Mouse (Mus musculus) midbrain, embryonic 12.5 days (tissue): ENCODE results near the gene Samd1. TPM values are rescaled to one million over a fixed set of nuclear protein-coding genes. Genes with fewer than 3 reads are reported as not detected.

Experiments used
- ATAC-seq: fragments of 200-750 bp; cut with Nextera tagmentation; 2 replicates; pipeline ENCODE4 v1.8.0; 2017; ENCODE audit warnings: low read depth, moderate TSS enrichment, moderate library complexity; ENCODE audit not compliant: low FRiP score
- H3K27ac ChIP-seq: fragments of 300-500 bp; sonication (generic); replicated peaks from 2 replicates; pipeline ENCODE4 v1.5.1; 2016; ENCODE audit warnings: mild to moderate bottlenecking
- H3K27me3 ChIP-seq: fragments of 300-500 bp; sonication (generic); 2 replicates; pipeline ENCODE4 v1.6.1; 2016; ENCODE audit warnings: mild to moderate bottlenecking
- H3K36me3 ChIP-seq: fragments of 300-500 bp; sonication (generic); 2 replicates; pipeline ENCODE4 v1.6.1; 2016
- H3K4me1 ChIP-seq: fragments of 300-500 bp; sonication (generic); 2 replicates; pipeline ENCODE4 v1.6.1; 2016
- H3K4me2 ChIP-seq: fragments of 300-500 bp; sonication (generic); replicated peaks from 2 replicates; pipeline ENCODE4 v1.6.1; 2016; ENCODE audit warnings: mild to moderate bottlenecking, moderate library complexity
- H3K4me3 ChIP-seq: fragments of 300-500 bp; sonication (generic); 2 replicates; pipeline ENCODE4 v1.5.1; 2016; ENCODE audit warnings: mild to moderate bottlenecking
- H3K9ac ChIP-seq: fragments of 300-500 bp; sonication (generic); replicated peaks from 2 replicates; pipeline ENCODE4 v1.6.1; 2016; ENCODE audit warnings: mild to moderate bottlenecking, moderate library complexity
- H3K9me3 ChIP-seq: fragments of 300-500 bp; sonication (generic); 2 replicates; pipeline ENCODE4 v1.6.1; 2016; ENCODE audit warnings: mild to moderate bottlenecking
- WGBS: fragments of 180-500 bp; shearing (Covaris S2); methylation state at CpG from one replicate; pipeline ENCODE4 v1.1.7; 2016; 5-methylcytosine and 5-hydroxymethylcytosine counted together
- polyA plus RNA-seq: library from polyadenylated mRNA; unstranded; fragments of >200 nt; fragmentation: Nextera tagmentation; extraction: Ambion mirVana; gene quantifications from 2 replicates; pipeline ENCODE4 v1.2.1, GENCODE M21; 2016

Gene Samd1
- polyA plus RNA-seq, 1 experiment from 2014 or later = 7.7 TPM

- no peak overlapping the region for H3K27ac ChIP-seq
- H3K4me2 ChIP-seq = no peak overlapping the region
- H3K9ac ChIP-seq = no peak overlapping the region
- H3K4me1 ChIP-seq = no peaks in the 10 kb centered on the region
- ATAC-seq = no peak
- H3K9me3 ChIP-seq = no peaks in the 10 kb centered on the region
- peaks cover 80% of the 10 kb centered on the region for H3K36me3 ChIP-seq
- H3K4me3 ChIP-seq = no peak overlapping the region
- H3K27me3 ChIP-seq = no peaks in the 10 kb centered on the region
- WGBS = 95% methylated on average over 14 of the region's 14 CpGs
Observed at GRCm38 (mm10) chr8:83990170-83990569, 7.3 kb upstream of the Samd1 start.

- Histone ChIP-seq H3K9me3 (no peaks in the 10 kb centered on the region), H3K9ac (no peak overlapping the region), H3K36me3 (peaks cover 60% of the 10 kb centered on the region), H3K27me3 (no peaks in the 10 kb centered on the region), H3K4me3 (no peak overlapping the region), H3K4me2 (no peak overlapping the region), H3K27ac (no peak overlapping the region), H3K4me1 (peaks cover 5% of the 10 kb centered on the region; the same call in 1 of the 2 replicates)
- ATAC-seq = no peak
- WGBS = 86% methylated on average over 2 of the region's 2 CpGs
Observed at GRCm38 (mm10) chr8:83992488-83992887, 5.0 kb upstream of the Samd1 start.

GRCm38 (mm10) chr8:83994030-83994429 is 3.4 kb upstream of the Samd1 start:
- no peak for ATAC-seq
- H3K9me3 ChIP-seq = no peaks in the 10 kb centered on the region
- no peak overlapping the region for H3K4me2 ChIP-seq
- peaks cover 45% of the 10 kb centered on the region for H3K36me3 ChIP-seq
- H3K9ac ChIP-seq = no peak overlapping the region
- H3K27ac ChIP-seq = no peak overlapping the region
- H3K27me3 ChIP-seq = peaks cover 1% of the 10 kb centered on the region; the same call in 1 of the 2 replicates
- H3K4me3 ChIP-seq = no peak overlapping the region
- WGBS = 97% methylated on average over 3 of the region's 3 CpGs
- peaks cover 13% of the 10 kb centered on the region for H3K4me1 ChIP-seq

GRCm38 (mm10) chr8:83995973-83996372 is 1.5 kb upstream of the Samd1 start:
- peak overlapping the region; percentile 86; the same call in 1 of the 2 replicates for H3K4me3 ChIP-seq
- peaks cover 21% of the 10 kb centered on the region for H3K27me3 ChIP-seq
- H3K27ac ChIP-seq = no peak overlapping the region
- WGBS = 12% methylated on average over 12 of the region's 12 CpGs
- H3K9me3 ChIP-seq = no peaks in the 10 kb centered on the region
- no peak for ATAC-seq
- peaks cover 23% of the 10 kb centered on the region for H3K4me1 ChIP-seq
- peak overlapping the region; percentile 65 for H3K4me2 ChIP-seq
- H3K9ac ChIP-seq = no peak overlapping the region
- peaks cover 37% of the 10 kb centered on the region for H3K36me3 ChIP-seq

GRCm38 (mm10) chr8:83996567-83997505 is 636 bp upstream of the Samd1 start:
- H3K9me3 ChIP-seq = no peaks in the 10 kb centered on the region
- peak overlapping the region; percentile 87 for H3K9ac ChIP-seq
- peak overlapping the region; percentile 97 for H3K27ac ChIP-seq
- under 1% methylated on average over 54 of the region's 103 CpGs for WGBS
- H3K4me3 ChIP-seq = peak overlapping the region; percentile 86
- H3K27me3 ChIP-seq = peaks cover 29% of the 10 kb centered on the region
- peaks cover 31% of the 10 kb centered on the region for H3K4me1 ChIP-seq
- H3K36me3 ChIP-seq = peaks cover 29% of the 10 kb centered on the region
- ATAC-seq = peak; percentile 78
- peak overlapping the region; percentile 65 for H3K4me2 ChIP-seq

GRCm38 (mm10) chr8:83998231-83999056 is 972 bp downstream of the Samd1 start:
- peak overlapping the region; percentile 86 for H3K4me3 ChIP-seq
- 1% methylated on average over 67 of the region's 92 CpGs for WGBS
- H3K36me3 ChIP-seq = peaks cover 21% of the 10 kb centered on the region

GRCm38 (mm10) chr8:83999057-83999705 is 1.7 kb downstream of the Samd1 start:
- no peaks in the 10 kb centered on the region for H3K9me3 ChIP-seq
- H3K4me1 ChIP-seq = peaks cover 45% of the 10 kb centered on the region
- peaks cover 46% of the 10 kb centered on the region for H3K27me3 ChIP-seq
- H3K27ac ChIP-seq = no peak overlapping the region
- H3K4me3 ChIP-seq = peak overlapping the region; percentile 86
- 73% methylated on average over 16 of the region's 16 CpGs for WGBS
- ATAC-seq = no peak
- peak overlapping the region; percentile 75 for H3K9ac ChIP-seq
- H3K36me3 ChIP-seq = peaks cover 20% of the 10 kb centered on the region
- peak overlapping the region; percentile 86 for H3K4me2 ChIP-seq

More at GRCm38 (mm10) chr8:83998231-83999056, 972 bp downstream of the Samd1 start:
- Histone ChIP-seq H3K9me3 (no peaks in the 10 kb centered on the region), H3K4me2 (peak overlapping the region; percentile 86), H3K9ac (peak overlapping the region; percentile 75), H3K27me3 (peaks cover 45% of the 10 kb centered on the region), H3K27ac (peak overlapping the region; percentile 87), H3K4me1 (peaks cover 39% of the 10 kb centered on the region)
- ATAC-seq = no peak

- WGBS = 94% methylated on average over 2 of the region's 2 CpGs
- Histone ChIP-seq H3K9me3 (no peaks in the 10 kb centered on the region), H3K4me2 (no peak overlapping the region), H3K27ac (no peak overlapping the region), H3K4me3 (no peak overlapping the region), H3K9ac (no peak overlapping the region), H3K36me3 (peaks cover 14% of the 10 kb centered on the region), H3K27me3 (peaks cover 46% of the 10 kb centered on the region), H3K4me1 (peaks cover 49% of the 10 kb centered on the region)
- ATAC-seq = no peak
Observed at GRCm38 (mm10) chr8:83999825-84000224, 2.4 kb downstream of the Samd1 start.

GRCm38 (mm10) chr8:84001281-84002000 is 4.0 kb downstream of the Samd1 start, which contains the start of gene 1700067K01Rik:
TSS of gene 1700067K01Rik (plus strand) at chr8:84001502.
- H3K27me3 ChIP-seq = peaks cover 46% of the 10 kb centered on the region
- H3K9ac ChIP-seq = 0 out of 2 replicates have a peak within 1 kb of the TSS, but pooled peaks have one; percentile 28
- ATAC-seq = no peak
- H3K9me3 ChIP-seq = no peaks in the 10 kb centered on the region
- peaks cover 46% of the 10 kb centered on the region for H3K4me1 ChIP-seq
- no peak within 1 kb of the TSS for H3K27ac ChIP-seq
- H3K4me3 ChIP-seq = peak within 1 kb of the TSS; percentile 14
- H3K4me2 ChIP-seq = peak within 1 kb of the TSS; percentile 35
- H3K36me3 ChIP-seq = peaks cover 10% of the 10 kb centered on the region
- 18% methylated on average over 55 of the region's 61 CpGs for WGBS

GRCm38 (mm10) chr8:84002957-84003611 is 5.6 kb downstream of the Samd1 start:
- 57% methylated on average over 12 of the region's 12 CpGs for WGBS
- peaks cover 46% of the 10 kb centered on the region for H3K27me3 ChIP-seq
- H3K27ac ChIP-seq = no peak overlapping the region
- H3K4me3 ChIP-seq = no peak overlapping the region
- H3K9me3 ChIP-seq = no peaks in the 10 kb centered on the region
- peaks cover 10% of the 10 kb centered on the region for H3K36me3 ChIP-seq
- no peak overlapping the region for H3K9ac ChIP-seq
- no peak for ATAC-seq
- peaks cover 46% of the 10 kb centered on the region for H3K4me1 ChIP-seq
- H3K4me2 ChIP-seq = 0 out of 2 replicates have a peak overlapping the region, but pooled peaks have one; percentile 5
